Mouse (Mus musculus) heart, embryonic 16.5 days (tissue): Measurements from ENCODE around the gene Trpc7. TPM values are rescaled to one million over a fixed set of nuclear protein-coding genes. Genes with fewer than 3 reads are reported as not detected.

ENCODE experiments used
- ATAC-seq: fragments of 200-750 bp; cut with Nextera tagmentation; replicated peaks from 2 replicates; pipeline ENCODE4 v1.8.0; 2017; ENCODE audit warnings: moderate number of reproducible peaks; ENCODE audit not compliant: insufficient read depth, low FRiP score; ENCODE audit errors: extremely low read depth
- H3K27ac ChIP-seq: fragments of 300-500 bp; sonication (generic); 2 replicates; pipeline ENCODE4 v1.5.1; 2014; ENCODE audit warnings: mild to moderate bottlenecking, low read length, control low read depth, moderate library complexity
- H3K27me3 ChIP-seq: fragments of 300-500 bp; sonication (generic); 2 replicates; pipeline ENCODE4 v1.6.1; 2014; ENCODE audit warnings: low read length, mixed read lengths; ENCODE audit not compliant: control insufficient read depth, insufficient read depth
- H3K36me3 ChIP-seq: fragments of 300-500 bp; sonication (generic); 2 replicates; pipeline ENCODE4 v1.6.1; 2014; ENCODE audit not compliant: control insufficient read depth, insufficient read depth
- H3K4me1 ChIP-seq: fragments of 300-500 bp; sonication (generic); 2 replicates; pipeline ENCODE4 v1.6.1; 2014; ENCODE audit warnings: low read length, mixed read lengths; ENCODE audit not compliant: control insufficient read depth, insufficient read depth
- H3K4me2 ChIP-seq: fragments of 300-500 bp; sonication (generic); 2 replicates; pipeline ENCODE4 v1.6.1; 2014; ENCODE audit warnings: low read depth, mild to moderate bottlenecking, control low read depth, low read length
- H3K4me3 ChIP-seq: fragments of 300-500 bp; sonication (generic); 2 replicates; pipeline ENCODE4 v1.5.1; 2014; ENCODE audit warnings: mild to moderate bottlenecking, control low read depth, low read length
- H3K9ac ChIP-seq: fragments of 300-500 bp; sonication (generic); 2 replicates; pipeline ENCODE4 v1.6.1; 2014; ENCODE audit warnings: low read length, control low read depth
- H3K9me3 ChIP-seq: fragments of 300-500 bp; sonication (generic); replicated peaks from 2 replicates; pipeline ENCODE4 v1.6.1; 2016; ENCODE audit warnings: low read length; ENCODE audit not compliant: control insufficient read depth
- WGBS: fragments of 180-500 bp; shearing (Covaris S2); extraction: QIAGEN DNeasy Blood & Tissue Kit; methylation state at CpG from one replicate; pipeline ENCODE4 v1.1.7; 2014; 5-methylcytosine and 5-hydroxymethylcytosine counted together
- polyA plus RNA-seq: library from polyadenylated mRNA; unstranded; fragments of >200 nt; fragmentation: Nextera tagmentation; extraction: Ambion mirVana; gene quantifications from 2 replicates; pipeline ENCODE4 v1.2.1, GENCODE M21; 2015

Trpc7 gene
- polyA plus RNA-seq, 1 experiment from 2014 or later = 0.04 TPM

DNA sequence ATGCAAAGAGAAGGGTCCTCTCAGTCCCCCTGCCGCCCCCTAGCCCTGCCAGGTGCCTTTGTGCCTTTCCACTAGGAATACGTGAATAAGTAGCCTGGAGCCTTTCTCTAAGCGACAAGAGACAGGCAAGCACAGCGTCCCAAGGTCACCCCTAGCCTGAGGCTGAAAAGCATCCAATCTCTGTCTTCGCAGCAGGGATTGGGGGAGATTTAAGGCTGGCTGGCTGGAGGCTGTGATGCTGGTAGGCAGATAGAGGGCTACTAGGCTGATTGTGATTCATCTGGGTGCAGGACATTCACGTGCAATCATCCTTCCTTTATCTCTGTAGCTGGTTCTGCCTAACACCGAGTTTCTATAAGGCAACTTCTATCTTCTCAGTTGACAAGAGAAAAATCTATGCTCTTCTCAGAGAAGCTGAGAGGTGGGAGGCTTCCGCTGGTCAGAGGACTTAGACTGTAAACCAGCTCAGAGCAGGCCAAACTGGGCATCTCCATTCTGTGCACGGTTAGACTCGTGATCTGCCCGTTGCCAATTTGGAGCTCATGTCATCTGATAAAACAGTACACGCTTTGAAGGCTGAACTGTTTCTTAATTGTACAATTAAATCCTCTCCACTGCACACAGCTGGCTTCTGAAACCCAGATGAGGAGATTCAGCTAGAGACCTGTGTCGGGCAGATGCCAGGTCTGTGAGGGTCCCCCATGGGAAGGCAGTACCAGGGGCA, 114.9 kb downstream of the Trpc7 start:
- no peaks in the 10 kb centered on the region for H3K27me3 ChIP-seq
- no peak overlapping the region for H3K4me2 ChIP-seq
- 48% methylated on average over 13 of the region's 13 CpGs for WGBS
- H3K9ac ChIP-seq = no peak overlapping the region
- no peak overlapping the region for H3K27ac ChIP-seq
- no peaks in the 10 kb centered on the region for H3K9me3 ChIP-seq
- H3K4me3 ChIP-seq = no peak overlapping the region
- H3K4me1 ChIP-seq = peaks cover 19% of the 10 kb centered on the region
- no peaks in the 10 kb centered on the region for H3K36me3 ChIP-seq
- ATAC-seq = no peak

DNA sequence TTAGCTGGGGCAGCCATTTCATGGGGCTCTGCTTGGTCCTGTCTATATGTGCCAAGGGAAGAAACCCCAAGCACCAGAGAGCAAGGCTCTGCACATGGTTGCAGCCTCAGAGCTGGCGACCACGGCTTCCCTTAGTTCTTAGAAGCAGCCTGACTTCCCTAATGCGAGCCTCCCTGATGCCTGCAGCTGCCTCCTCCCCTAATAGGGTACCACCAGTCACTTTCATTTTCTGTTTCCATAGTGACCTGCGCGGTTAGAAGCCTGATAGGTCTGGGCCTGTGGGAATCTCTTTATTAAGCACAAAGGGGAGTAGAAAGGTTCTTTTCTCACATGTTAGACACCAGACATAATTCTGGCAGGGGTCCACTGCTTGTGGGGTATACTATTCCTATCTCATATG, 121.5 kb downstream of the Trpc7 start:
- WGBS = 60% methylated on average over 5 of the region's 5 CpGs

DNA sequence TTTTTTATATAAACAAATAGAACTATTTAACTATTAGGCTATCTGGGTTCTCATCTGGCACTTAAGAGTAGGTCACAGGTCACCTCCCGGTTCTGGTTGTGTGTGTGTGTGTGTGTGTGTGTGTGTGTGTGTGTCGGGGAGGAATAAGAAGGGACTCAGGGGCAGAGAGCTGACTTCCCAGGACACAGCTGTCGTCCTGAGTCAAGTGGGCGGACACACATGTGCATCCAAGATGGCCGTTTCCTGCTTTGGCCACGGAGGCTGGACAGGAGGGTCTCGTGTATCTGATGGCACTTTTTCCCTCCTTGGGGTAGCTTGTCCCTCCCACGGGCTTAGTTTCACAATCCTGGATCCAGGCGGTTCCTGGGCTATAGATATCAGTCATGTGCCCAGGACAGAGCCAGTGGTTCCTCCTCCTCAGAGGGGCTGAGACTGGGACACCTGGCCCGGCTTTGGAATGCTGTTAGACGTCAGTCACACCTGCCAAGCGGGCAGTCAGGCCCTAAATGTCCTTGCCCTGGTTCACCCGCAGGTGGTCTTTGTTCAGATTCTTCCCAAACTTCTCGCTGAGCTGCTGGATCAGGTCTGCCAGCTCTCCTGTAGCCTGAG, 122.4 kb downstream of the Trpc7 start:
- no peak overlapping the region for H3K4me2 ChIP-seq
- H3K27ac ChIP-seq = no peak overlapping the region
- WGBS = 55% methylated on average over 14 of the region's 14 CpGs
- no peaks in the 10 kb centered on the region for H3K36me3 ChIP-seq
- H3K9me3 ChIP-seq = no peaks in the 10 kb centered on the region
- no peak overlapping the region for H3K4me3 ChIP-seq
- no peak for ATAC-seq
- peaks cover 13% of the 10 kb centered on the region for H3K4me1 ChIP-seq
- no peak overlapping the region for H3K9ac ChIP-seq
- H3K27me3 ChIP-seq = no peaks in the 10 kb centered on the region

More for the DNA sequence above, 121.5 kb downstream of the Trpc7 start:
- ATAC-seq = no peak
- no peaks in the 10 kb centered on the region for H3K9me3 ChIP-seq
- H3K4me3 ChIP-seq = no peak overlapping the region
- no peak overlapping the region for H3K9ac ChIP-seq
- H3K27me3 ChIP-seq = no peaks in the 10 kb centered on the region
- no peaks in the 10 kb centered on the region for H3K36me3 ChIP-seq
- H3K4me1 ChIP-seq = peaks cover 14% of the 10 kb centered on the region
- no peak overlapping the region for H3K4me2 ChIP-seq
- no peak overlapping the region for H3K27ac ChIP-seq

DNA sequence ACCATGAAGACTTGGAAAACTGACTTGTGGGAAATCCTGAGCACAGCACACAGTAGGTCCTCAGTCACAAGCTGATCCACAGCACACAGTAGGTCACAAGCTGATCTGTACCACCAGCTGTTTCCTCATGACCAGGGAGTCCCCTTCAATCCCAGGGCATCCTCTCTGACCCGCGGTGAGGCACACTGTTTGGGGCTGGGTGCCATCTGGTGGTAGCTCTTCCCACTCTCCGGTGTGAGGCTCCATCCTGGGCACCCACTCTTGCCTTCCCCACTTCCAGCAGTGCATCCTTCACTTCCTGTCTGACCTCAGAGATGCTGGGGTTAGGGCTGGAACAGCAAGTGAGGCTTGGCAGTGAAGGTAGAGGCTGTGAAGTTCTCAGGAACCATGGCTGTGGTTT, 123.2 kb downstream of the Trpc7 start:
- H3K36me3 ChIP-seq = no peaks in the 10 kb centered on the region
- H3K27ac ChIP-seq = no peak overlapping the region
- no peak overlapping the region for H3K4me3 ChIP-seq
- H3K4me2 ChIP-seq = no peak overlapping the region
- no peaks in the 10 kb centered on the region for H3K9me3 ChIP-seq
- no peak overlapping the region for H3K9ac ChIP-seq
- H3K27me3 ChIP-seq = no peaks in the 10 kb centered on the region
- peaks cover 13% of the 10 kb centered on the region for H3K4me1 ChIP-seq
- ATAC-seq = no peak
- 35% methylated on average over 3 of the region's 3 CpGs for WGBS

DNA sequence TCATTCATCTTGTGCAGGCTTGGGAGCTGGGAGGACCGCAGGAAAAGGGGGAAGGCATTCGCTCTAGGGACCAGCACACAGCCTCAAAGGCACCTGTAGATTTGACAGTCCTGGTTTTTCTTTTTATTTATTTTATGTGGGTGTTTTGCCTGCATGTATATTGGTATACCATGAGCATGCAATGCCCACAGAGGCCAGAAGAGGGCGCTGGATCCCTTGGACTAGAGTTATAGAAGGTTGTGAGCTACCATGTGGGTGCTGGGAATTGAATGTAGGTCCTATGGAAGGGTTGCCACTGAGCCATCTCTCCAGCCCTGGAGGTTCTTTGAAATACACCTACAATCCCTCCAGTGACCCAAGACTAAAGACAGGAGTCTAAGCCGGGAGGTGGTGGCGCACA, 125.0 kb downstream of the Trpc7 start:
- H3K4me2 ChIP-seq = no peak overlapping the region
- no peaks in the 10 kb centered on the region for H3K9me3 ChIP-seq
- no peak overlapping the region for H3K27ac ChIP-seq
- H3K4me3 ChIP-seq = no peak overlapping the region
- 69% methylated on average over 5 of the region's 5 CpGs for WGBS
- no peaks in the 10 kb centered on the region for H3K27me3 ChIP-seq
- peaks cover 8% of the 10 kb centered on the region for H3K4me1 ChIP-seq
- H3K36me3 ChIP-seq = no peaks in the 10 kb centered on the region
- no peak for ATAC-seq
- no peak overlapping the region for H3K9ac ChIP-seq

DNA sequence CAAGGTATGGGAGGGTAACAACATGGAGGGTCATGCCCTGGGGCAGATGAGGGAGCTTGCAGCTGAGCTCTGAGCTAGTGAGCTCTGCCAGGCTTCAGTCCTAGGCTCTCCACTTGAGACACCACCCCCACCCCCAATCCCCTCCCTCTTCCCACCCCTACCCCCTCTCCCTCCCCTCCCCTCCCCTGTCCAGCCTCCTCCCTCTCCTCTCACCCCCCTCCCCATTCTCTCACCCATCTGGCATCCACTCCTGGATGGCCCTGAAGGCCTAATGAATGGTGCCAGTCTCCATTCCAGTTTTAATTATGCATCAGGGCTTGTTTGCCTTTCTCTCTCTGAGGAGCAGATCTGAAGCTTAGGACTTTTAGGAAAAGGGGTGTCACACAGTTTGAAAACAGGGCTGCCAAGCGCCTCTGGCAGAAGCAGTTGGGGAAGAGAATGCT, 125.6 kb downstream of the Trpc7 start:
- 45% methylated on average over 1 of the region's 1 CpGs for WGBS
- H3K4me1 ChIP-seq = peaks cover 11% of the 10 kb centered on the region
- no peak overlapping the region for H3K4me3 ChIP-seq
- no peak overlapping the region for H3K27ac ChIP-seq
- H3K27me3 ChIP-seq = no peaks in the 10 kb centered on the region
- H3K9ac ChIP-seq = no peak overlapping the region
- no peak overlapping the region for H3K4me2 ChIP-seq
- H3K36me3 ChIP-seq = no peaks in the 10 kb centered on the region
- no peaks in the 10 kb centered on the region for H3K9me3 ChIP-seq
- ATAC-seq = no peak

DNA sequence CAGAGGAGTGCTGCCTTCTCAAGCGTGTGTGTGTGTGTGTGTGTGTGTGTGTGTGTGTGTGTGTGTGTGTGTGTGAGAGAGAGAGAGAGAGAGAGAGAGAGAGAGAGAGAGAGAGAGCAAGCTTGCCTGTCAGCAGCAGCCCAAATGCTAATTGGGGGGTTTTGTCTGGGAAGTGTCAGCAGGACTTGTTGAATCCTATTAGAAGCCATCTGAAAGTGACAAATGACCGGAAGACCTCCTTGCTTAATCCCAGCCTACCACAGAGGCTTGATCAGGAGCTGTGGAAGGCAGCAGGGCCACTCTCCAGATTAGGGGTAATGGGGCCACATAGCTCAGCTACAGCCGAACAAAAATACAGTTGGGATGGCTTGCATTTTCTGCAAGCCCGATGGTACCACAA, 126.4 kb downstream of the Trpc7 start:
- 35% methylated on average over 4 of the region's 4 CpGs for WGBS
- Histone ChIP-seq H3K9ac (no peak overlapping the region), H3K9me3 (no peaks in the 10 kb centered on the region), H3K4me1 (peaks cover 15% of the 10 kb centered on the region), H3K4me2 (no peak overlapping the region), H3K4me3 (no peak overlapping the region), H3K36me3 (no peaks in the 10 kb centered on the region), H3K27me3 (no peaks in the 10 kb centered on the region), H3K27ac (no peak overlapping the region)
- no peak for ATAC-seq

DNA sequence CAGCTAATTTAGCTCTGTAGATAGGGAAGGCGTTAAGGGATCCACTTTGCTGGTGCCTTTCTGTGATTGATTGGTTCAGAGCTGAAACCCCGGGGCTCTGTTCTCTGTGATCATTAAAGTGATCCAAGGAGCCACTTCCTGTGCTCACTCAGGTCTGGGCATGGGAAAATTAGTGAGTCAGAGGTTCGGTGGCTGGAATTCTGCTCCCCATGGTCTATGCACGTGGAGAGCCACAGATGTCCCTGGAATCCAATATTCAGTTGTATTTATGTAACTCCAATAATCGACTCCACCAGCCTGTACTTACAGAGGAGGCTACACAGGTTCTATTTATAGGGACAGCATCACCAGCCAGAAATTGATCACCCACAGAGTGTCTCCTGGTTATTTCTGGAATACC, 129.6 kb downstream of the Trpc7 start:
- H3K9ac ChIP-seq = no peak overlapping the region

DNA sequence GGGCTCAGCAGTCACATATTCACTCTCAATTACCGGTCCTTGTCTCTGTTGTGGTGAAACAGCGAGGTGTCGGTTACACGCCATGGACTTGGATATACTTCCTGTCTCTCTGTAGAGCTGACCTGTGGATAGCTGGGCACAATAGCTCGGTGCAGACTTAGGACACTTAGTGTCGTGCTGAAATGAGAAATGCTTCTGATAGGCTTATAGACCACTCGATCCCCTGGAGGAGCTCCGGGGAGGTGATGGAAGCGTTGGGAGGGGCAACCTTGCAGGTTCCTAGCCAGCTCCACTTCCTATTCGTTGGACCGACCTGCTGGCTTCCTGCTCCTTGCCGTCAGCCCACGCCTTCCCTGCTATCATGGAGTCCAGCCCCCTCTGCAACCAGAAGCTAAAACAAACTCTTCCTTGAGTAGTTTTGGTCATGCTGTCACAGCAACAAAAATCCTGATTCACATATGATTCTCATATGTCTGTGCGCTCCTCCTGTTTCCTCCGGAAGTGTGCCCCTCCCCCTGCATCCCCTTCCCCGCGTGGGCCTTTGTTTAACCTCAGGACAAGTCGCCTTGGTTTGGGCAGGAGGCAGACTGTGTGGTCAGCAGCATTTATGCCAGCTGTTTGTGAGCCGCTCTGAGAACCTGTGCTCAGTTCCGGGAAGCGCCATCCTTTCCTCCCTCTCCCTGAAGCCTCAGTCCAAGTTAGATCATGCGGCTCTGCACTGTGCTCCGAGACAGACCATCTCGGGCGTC, 130.3 kb downstream of the Trpc7 start:
- H3K4me3 ChIP-seq = peak overlapping the region; percentile 27
- H3K9me3 ChIP-seq = no peaks in the 10 kb centered on the region
- H3K9ac ChIP-seq = peak overlapping the region; percentile 5; the same call in 1 of the 2 replicates
- H3K27me3 ChIP-seq = peaks cover 7% of the 10 kb centered on the region; the same call in 1 of the 2 replicates
- peaks cover 15% of the 10 kb centered on the region for H3K4me1 ChIP-seq
- peak; percentile 63 for ATAC-seq
- no peak overlapping the region for H3K27ac ChIP-seq
- no peaks in the 10 kb centered on the region for H3K36me3 ChIP-seq
- H3K4me2 ChIP-seq = peak overlapping the region; percentile 52
- WGBS = 22% methylated on average over 25 of the region's 25 CpGs

More for the DNA sequence above, 129.6 kb downstream of the Trpc7 start:
- H3K4me3 ChIP-seq = no peak overlapping the region
- H3K4me1 ChIP-seq = peaks cover 15% of the 10 kb centered on the region
- H3K9me3 ChIP-seq = no peaks in the 10 kb centered on the region
- H3K36me3 ChIP-seq = no peaks in the 10 kb centered on the region
- H3K27ac ChIP-seq = no peak overlapping the region
- H3K27me3 ChIP-seq = peaks cover 7% of the 10 kb centered on the region; the same call in 1 of the 2 replicates
- no peak overlapping the region for H3K4me2 ChIP-seq
- 27% methylated on average over 5 of the region's 5 CpGs for WGBS
- no peak for ATAC-seq
